Mouse (Mus musculus): ENCODE measurements around the gene Gna11.

Gene Gna11

DNA sequence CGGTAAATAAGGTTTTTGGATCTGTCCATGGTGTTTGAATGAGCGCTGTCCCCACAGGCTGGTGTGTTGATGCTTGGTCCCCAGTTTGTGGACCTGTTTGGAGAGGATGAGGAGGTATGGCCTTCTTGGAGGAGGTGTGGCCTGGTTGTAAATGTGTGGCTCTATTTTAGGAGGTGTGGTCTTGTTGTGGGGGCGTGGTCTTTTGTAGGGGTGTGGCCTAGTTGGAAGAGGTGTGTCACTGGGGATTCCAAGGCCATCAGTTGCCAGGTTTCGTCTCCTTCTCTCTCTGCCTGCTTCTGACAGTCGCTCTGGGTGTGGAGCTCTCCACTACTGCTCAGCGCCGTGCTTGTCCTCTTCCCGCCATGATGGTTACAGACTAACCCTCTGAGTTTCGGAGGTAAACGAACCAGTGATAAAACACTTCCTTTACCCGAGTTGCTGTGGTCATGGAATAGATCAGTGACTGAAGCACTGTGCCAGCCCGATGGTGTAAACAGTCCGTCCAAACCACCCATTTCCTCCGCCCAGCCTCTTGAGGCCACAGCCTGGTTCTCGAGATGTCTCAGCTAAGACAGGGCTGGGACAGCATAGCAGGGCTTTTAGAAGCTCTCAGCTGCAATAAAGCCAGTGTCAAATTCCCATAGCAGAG, 39.9 kb downstream of the Gna11 start:
- DNase-seq (ENCODE audit: low spot score), result no peak

- no peak for DNase-seq (ENCODE audit: low spot score)
These were observed 42.3 kb downstream of the Gna11 start for GRCm38 (mm10) chr10:81502658-81503057.

DNA sequence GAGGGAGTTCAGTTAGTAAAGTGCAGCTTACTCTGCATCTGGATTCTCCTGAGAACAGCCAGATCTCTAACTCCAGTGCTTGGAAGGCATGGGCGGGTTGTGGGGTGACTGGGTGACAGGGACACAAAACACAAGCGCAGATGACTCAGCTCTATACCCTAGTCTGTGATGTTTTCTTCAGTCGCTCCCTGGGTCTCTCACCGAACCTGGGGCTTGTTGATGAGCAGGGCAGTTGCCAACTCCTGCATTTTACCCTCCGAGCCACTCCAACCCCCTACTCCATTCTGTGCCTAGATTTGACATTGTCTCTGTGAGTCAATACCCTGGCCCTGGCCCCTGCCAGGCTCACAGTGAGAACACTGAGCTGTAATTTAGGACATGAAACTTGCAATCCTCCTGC, 43.1 kb downstream of the Gna11 start:
- no peak for DNase-seq (ENCODE audit: low spot score)

GRCm38 (mm10) chr10:81500032-81500431, 45.0 kb downstream of the Gna11 start, which contains the start of gene S1pr4:
Gene S1pr4 (minus strand): TSS chr10:81500132.
- no peak for DNase-seq (ENCODE audit: low spot score)

GRCm38 (mm10) chr10:81499250-81499901, 45.6 kb downstream of the Gna11 start:
- no peak for DNase-seq (ENCODE audit: low spot score)

- no peak for DNase-seq (ENCODE audit: low spot score)
These were observed 46.4 kb downstream of the Gna11 start for GRCm38 (mm10) chr10:81498316-81499249.

GRCm38 (mm10) chr10:81497401-81498270, 47.4 kb downstream of the Gna11 start:
- DNase-seq (ENCODE audit: low spot score), result no peak

- DNase-seq (ENCODE audit: low spot score), result no peak
These were observed 48.0 kb downstream of the Gna11 start for GRCm38 (mm10) chr10:81496969-81497368.

DNA sequence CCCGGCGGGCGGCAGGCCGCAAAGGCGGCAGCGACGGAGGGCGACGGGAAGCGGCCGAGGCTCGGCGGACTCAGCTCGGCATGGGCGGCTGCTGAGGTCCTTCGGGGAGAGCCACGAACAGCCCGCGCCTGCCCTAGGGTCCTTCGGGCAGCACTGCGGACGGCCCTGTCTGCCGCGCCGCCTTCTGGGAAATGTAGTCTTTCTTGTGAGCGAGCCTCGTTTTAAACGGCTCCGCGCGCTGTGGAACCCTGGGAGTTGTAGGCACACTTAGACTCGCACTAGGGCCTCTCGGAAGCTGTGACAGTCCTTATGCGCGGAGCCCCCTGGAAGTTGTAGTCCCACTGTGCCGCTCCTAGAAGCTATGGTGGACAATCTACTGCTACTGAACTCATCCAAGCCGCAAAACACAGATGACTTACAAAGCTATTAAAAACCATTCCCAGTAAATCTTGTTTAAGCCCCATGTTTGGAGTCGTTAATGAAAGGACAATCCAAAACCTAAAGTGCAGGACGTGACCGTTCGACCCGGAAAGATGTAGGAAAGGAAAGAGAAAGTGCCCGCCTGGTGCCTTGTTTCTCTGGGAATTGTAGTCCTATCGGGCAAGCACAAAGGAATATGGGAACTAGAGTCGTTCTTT, 48.6 kb downstream of the Gna11 start, which contains the start of gene Ncln:
TSS of gene Ncln (minus strand) at position 129 of the 638 bp plus-strand sequence.
- peak; percentile 97 for DNase-seq (ENCODE audit: low spot score)

GRCm38 (mm10) chr10:81495616-81496263, 49.2 kb downstream of the Gna11 start:
- DNase-seq (ENCODE audit: low spot score), result no peak

DNA sequence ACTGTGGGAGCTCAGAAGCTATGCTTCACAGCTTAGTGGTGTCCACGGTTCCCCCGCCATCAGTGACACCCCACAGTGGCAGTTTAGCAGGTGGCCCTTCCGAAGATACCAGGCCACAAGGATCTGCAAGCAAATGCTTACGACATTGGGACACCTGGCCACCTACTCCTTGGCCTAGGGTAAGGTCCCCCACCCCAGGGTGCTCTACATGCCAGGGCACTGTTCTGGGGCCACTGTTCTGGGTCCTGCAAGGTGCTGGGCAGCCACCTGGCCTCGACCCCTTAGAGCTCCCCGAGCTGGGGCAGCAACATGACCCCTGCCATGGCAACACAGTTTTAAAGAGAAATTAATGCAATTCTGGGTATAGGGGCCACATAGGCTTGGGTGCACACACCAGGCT, 49.8 kb downstream of the Gna11 start:
- no peak for DNase-seq (ENCODE audit: low spot score)

GRCm38 (mm10) chr10:81494260-81495041, 50.5 kb downstream of the Gna11 start:
- DNase-seq (ENCODE audit: low spot score), result no peak

DNA sequence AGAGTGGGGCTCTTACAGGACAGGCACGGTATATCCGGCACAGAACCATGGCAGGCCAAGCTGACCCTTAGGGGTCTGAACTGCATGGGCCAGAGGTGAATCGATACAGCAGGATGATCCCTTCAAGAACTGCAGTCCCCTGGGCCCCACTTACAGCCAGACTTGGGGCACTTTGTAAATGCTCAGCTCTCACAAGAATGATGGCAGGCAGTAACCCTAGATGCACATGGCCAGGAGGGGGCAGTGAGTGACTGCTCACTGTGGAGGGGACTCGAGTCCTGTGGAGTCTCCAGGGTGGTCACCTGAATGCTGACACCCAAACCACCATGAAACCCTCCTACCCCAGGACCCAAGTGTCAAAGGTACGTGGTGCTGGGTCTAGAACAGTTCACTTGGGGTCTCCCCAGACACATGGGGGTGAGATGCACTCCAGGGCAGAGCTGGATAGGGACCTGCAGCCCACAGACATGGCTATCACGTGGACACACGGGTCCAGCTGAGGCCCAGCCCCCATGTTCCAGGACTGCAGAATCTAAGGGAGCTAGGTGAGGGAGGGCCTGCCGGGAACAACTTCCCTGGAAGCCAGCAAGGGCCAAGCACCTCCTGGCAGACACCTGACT, 51.3 kb downstream of the Gna11 start:
- DNase-seq (ENCODE audit: low spot score), result no peak

DNA sequence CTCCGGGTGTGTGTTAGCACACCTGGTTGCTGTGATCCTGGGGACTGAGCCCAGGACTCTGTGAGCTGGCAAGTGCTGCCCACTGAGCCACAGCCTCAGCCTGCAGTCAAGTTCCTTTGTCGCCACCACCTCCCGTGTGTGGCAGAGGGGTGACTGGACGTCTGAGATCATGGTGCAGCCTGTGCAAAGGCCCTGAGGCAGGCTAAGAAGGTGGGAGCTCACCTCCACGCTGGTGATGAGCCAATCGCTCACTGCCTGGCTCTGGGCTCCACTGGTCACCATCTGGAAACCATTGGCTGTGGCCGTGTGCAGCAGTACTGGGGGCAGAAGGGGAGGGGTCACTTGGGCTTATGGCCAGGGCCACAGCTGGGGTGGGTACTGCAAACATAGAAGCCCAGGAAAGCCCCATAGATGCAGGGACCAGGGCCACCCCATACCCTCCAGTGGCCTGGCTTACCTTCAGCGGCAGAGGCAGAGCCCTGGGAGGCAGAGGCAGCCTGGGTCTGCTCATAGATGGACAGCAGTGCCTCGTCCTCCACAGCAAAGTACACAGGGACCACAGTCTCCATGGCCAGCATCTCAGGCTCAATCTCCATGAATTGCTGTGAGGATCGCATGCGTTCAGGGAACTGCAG, 52.3 kb downstream of the Gna11 start:
- DNase-seq (ENCODE audit: low spot score), result no peak

DNA sequence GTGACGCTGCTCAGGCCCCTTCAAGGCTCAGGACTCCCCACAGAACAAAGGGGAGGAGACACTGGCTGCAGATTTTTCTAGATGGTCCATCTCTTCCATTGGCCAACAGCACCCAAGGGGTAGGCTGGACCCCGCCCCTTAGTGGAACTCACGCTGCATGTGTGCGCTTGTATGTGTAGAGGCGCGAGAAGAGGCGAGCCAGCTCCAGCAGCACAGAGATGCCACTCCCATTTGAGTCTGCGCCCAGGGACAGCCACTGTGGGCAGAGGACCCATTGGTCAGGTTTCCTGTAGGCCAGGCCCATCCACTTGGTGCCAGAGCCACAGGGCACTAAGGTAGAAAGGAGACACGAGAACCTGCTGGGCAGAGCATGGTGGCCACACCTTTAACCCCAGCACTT, 54.0 kb downstream of the Gna11 start:
- no peak for DNase-seq (ENCODE audit: low spot score)

DNA sequence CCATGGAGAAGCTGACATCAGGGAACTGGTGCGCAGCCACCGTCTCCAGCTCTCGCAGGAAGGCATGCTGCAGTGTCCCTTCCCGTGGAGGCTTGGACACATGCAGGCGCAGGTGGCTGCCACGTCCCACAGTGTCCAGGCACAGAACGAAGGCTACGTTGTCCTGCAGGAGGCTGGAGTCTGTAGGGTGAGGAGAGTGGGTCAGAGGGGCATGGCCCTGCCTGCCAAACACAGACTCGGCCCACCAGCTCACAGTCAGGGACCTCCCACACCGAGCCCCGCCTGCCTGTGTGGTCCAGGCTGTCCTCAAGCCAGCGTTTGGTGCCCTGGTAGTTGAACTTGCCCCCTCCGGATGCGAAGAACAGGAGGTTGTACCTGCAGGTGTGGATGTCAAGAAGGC, 55.0 kb downstream of the Gna11 start:
- no peak for DNase-seq (ENCODE audit: low spot score)

GRCm38 (mm10) chr10:81488081-81488480, 56.9 kb downstream of the Gna11 start:
- no peak for DNase-seq (ENCODE audit: low spot score)

DNA sequence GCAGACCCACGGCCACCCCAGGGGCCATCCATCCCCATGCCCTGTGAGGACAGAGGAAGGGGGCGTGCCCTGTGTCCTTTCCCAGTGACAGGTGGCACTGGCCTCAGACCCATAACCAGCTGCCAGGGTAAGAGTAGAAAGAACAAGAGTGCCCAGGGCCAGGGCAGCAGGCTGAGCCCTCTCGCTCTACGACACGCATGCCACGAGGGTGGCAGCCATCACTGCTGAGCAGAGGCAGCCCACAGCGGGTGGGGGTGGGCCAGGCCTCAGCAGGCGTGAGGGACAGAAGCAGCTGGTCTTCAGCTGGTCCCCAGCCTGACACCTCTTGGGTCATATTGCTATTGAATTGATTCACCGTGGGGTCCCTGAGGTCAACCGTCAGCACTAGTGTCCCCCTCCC, 58.5 kb downstream of the Gna11 start:
- DNase-seq (ENCODE audit: low spot score), result no peak

GRCm38 (mm10) chr10:81485479-81486018, 59.4 kb downstream of the Gna11 start:
- DNase-seq (ENCODE audit: low spot score), result no peak
